Mouse (Mus musculus) layer of hippocampus, postnatal 36 days (tissue): Measurements from ENCODE around the gene Rhox2c. TPM values are rescaled to one million over a fixed set of nuclear protein-coding genes. Genes with fewer than 3 reads are reported as not detected.
"Not testable (repeated sequence)": the region's sequence is repeated elsewhere in the genome, so short reads cannot be mapped to it uniquely, and the experiment has no call there.

Source experiments
- DNase-seq, 2 experiments: peaks; one replicate each; pipeline ENCODE4 v3.0.0; 2022
- total RNA-seq, 2 experiments: library from RNA; stranded (reverse); gene quantifications; 2 replicates each; pipeline ENCODE4 v1.2.3; 2021

The Rhox2c gene
- total RNA-seq, result not detected

DNA sequence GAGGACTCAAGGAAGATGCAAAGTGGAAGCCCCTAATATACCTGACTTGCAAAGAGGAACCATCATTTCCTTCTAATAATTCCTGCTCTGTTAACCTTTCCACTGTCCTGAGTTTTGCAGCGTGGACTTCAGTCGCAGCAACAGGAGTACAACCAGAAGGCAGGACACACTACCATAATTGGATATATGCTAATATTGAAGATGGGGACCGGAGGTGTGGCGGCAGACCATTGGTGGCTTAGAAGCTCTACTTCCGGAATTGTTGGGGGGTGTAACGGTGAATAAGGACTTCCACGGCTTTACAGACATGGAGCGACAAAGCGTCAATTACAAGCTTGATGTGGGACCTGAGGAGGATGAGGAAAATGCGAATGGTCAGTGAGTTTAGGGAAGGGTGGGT, at the start of gene Rhox2c:
Rhox2c (plus strand) TSS at position 301 of the 400 bp plus-strand sequence.
- not testable (repeated sequence) for DNase-seq

- DNase-seq, result not testable (repeated sequence)
Measured at GRCm38 (mm10) chrX:37411767-37412166, 41.7 kb upstream of the Rhox2c start, which contains the start of gene Rhox2b. TSS of gene Rhox2b (plus strand) at chrX:37412067.

DNA sequence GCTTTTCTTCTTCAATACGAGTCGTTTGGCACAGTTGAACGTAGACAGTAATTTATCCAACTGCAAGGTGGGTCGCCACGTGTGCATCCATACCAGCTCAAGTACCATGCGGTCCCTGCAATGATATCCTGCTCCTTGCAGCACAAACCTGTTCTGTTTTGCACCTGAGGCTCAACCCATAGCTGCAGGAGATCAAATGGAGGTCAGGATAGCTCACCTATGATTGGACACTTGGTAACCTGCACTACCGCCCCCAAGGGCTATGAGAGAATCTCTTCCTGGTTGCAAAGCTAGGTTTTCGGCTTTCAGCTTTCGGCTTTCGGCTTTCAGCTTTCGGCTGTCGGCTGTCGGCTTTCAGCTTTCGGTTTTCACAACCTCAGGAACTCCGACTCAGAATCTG, 21.3 kb upstream of the Rhox2c start, which contains the start of gene Rhox4b:
Rhox4b (plus strand) TSS at position 301 of the 400 bp plus-strand sequence.
- not testable (repeated sequence) for DNase-seq

GRCm38 (mm10) chrX:37458285-37458684, 4.8 kb downstream of the Rhox2c start, which contains the start of gene Rhox3c:
TSS of gene Rhox3c (plus strand) at chrX:37458585.
- not testable (repeated sequence) for DNase-seq

DNA sequence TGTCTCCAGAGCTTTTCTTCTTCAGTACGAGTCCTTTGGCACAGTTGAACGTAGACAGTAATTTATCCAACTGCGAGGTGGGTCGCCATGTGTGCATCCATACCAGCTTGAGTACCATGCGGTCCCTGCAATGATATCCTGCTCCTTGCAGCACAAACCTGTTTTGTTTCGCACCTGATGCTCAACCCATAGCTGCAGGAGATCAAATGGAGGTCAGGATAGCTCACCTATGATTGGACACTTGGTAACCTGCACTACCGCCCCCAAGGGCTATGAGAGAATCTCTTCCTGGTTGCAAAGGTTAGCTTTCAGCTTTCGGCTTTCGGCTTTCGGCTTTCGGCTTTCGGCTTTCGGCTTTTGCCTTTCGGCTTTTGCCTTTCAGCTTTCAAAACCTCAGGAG, 26.6 kb downstream of the Rhox2c start, which contains the start of gene Rhox4c:
Rhox4c (plus strand) TSS at position 301 of the 400 bp plus-strand sequence.
- not testable (repeated sequence) for DNase-seq

GRCm38 (mm10) chrX:37514059-37514458, 60.6 kb downstream of the Rhox2c start, which contains the start of gene Rhox4d:
TSS of gene Rhox4d (plus strand) at chrX:37514359.
- DNase-seq, result not testable (repeated sequence)

Other genes with a start within 250 kb of the Rhox2c start
- gene Gm9, start 242.6 kb upstream of the Rhox2c start, total RNA-seq, result not detected
- gene Rhox1, start 231.4 kb upstream of the Rhox2c start, total RNA-seq, result not detected
- gene Rhox2a, start 208.7 kb upstream of the Rhox2c start, total RNA-seq, result not detected
- not detected for gene Rhox3a, start 203.8 kb upstream of the Rhox2c start, total RNA-seq
- gene Rhox4a, start 188.3 kb upstream of the Rhox2c start, total RNA-seq, result not detected
- not detected for gene Rhox3a2, start 73.7 kb upstream of the Rhox2c start, total RNA-seq
- gene Rhox4a2, start 62.8 kb upstream of the Rhox2c start, total RNA-seq, result not detected
- not detected for gene Rhox2b, start 41.6 kb upstream of the Rhox2c start, total RNA-seq
- not detected for gene Rhox4b, start 21.2 kb upstream of the Rhox2c start, total RNA-seq
- not detected for gene Rhox3c, start 4.9 kb downstream of the Rhox2c start, total RNA-seq
- gene Rhox4c, start 26.7 kb downstream of the Rhox2c start, total RNA-seq, result not detected
- not detected for gene Rhox2d, start 39.7 kb downstream of the Rhox2c start, total RNA-seq
- gene Rhox4d, start 60.7 kb downstream of the Rhox2c start, total RNA-seq, result not detected
- not detected for gene Rhox2e, start 76.8 kb downstream of the Rhox2c start, total RNA-seq
- gene Rhox3e, start 88.3 kb downstream of the Rhox2c start, total RNA-seq, result not detected
- gene Rhox4e, start 103.7 kb downstream of the Rhox2c start, total RNA-seq, result not detected
- not detected for gene Rhox2f, start 117.7 kb downstream of the Rhox2c start, total RNA-seq
- gene Rhox3f, start 127.3 kb downstream of the Rhox2c start, total RNA-seq, result not detected
- not detected for gene Rhox4f, start 154.0 kb downstream of the Rhox2c start, total RNA-seq
- gene Rhox3g, start 174.9 kb downstream of the Rhox2c start, total RNA-seq, result not detected
- not detected for gene Rhox2g, start 189.8 kb downstream of the Rhox2c start, total RNA-seq
- not detected for gene Rhox4g, start 197.6 kb downstream of the Rhox2c start, total RNA-seq
- not detected for gene Rhox3h, start 215.1 kb downstream of the Rhox2c start, total RNA-seq
- not detected for gene Rhox2h, start 219.6 kb downstream of the Rhox2c start, total RNA-seq